Mouse (Mus musculus) CH12.LX (cell line): ENCODE measurements around the gene Olfr420. TPM values are rescaled to one million over a fixed set of nuclear protein-coding genes. Genes with fewer than 3 reads are reported as not detected.

Experiments used
- DNase-seq: peaks from one replicate; pipeline ENCODE4 v3.0.0-alpha.2; 2013; ENCODE audit errors: extremely low read depth
- H3K27ac ChIP-seq: 2 replicates; pipeline ENCODE4 v1.5.1; 2012; ENCODE audit warnings: low read depth, mild to moderate bottlenecking, control low read depth, moderate library complexity; ENCODE audit not compliant: insufficient read depth
- H3K27me3 ChIP-seq: replicated peaks from 2 replicates; pipeline ENCODE3; 2012; ENCODE audit warnings: inconsistent platforms
- H3K36me3 ChIP-seq, 2 experiments: replicated peaks in 1 of 2; 2 replicates each; pipeline versions ENCODE3 to v1.6.1; 2012; ENCODE audit warnings: inconsistent platforms in 1 of 2, low read length in 1 of 2, mild to moderate bottlenecking in 1 of 2, mixed read lengths in 1 of 2, moderate library complexity in 1 of 2; ENCODE audit not compliant: control insufficient read depth in 1 of 2, insufficient read depth in 1 of 2
- H3K4me1 ChIP-seq, 2 experiments: 2 replicates each; pipeline ENCODE4 v1.6.1; 2012; ENCODE audit warnings: inconsistent platforms in 1 of 2, moderate library complexity in 1 of 2; ENCODE audit not compliant: insufficient read depth in 2 of 2, control insufficient read depth in 1 of 2
- H3K4me2 ChIP-seq: 2 replicates; pipeline ENCODE4 v1.6.1; 2012; ENCODE audit warnings: low read depth, mild to moderate bottlenecking, control low read depth; ENCODE audit not compliant: poor library complexity, insufficient read depth, severe bottlenecking
- H3K4me3 ChIP-seq, 3 experiments: fragments of 150-350 bp in 1 of 3; sonication (generic) in 1 of 3; replicated peaks in 1 of 3; 2 replicates each; pipeline versions ENCODE3 to v1.5.1; 2011 to 2012; ENCODE audit warnings: low read depth in 2 of 3, low read length in 2 of 3, mild to moderate bottlenecking in 2 of 3, moderate library complexity in 2 of 3, control low read depth in 1 of 3, improper control_type of control experiment in 1 of 3, inconsistent platforms in 1 of 3, mixed read lengths in 1 of 3; ENCODE audit not compliant: poor library complexity in 1 of 3
- H3K79me2 ChIP-seq: replicated peaks from 2 replicates; pipeline ENCODE4 v1.6.1; 2012; ENCODE audit warnings: mild to moderate bottlenecking, moderate library complexity; ENCODE audit not compliant: control insufficient read depth, poor library complexity, insufficient read depth, severe bottlenecking; ENCODE audit errors: extremely low read depth
- H3K9ac ChIP-seq: 2 replicates; pipeline ENCODE4 v1.6.1; 2012; ENCODE audit warnings: low read depth, mild to moderate bottlenecking, control low read depth, moderate library complexity; ENCODE audit not compliant: insufficient read depth
- H3K9me3 ChIP-seq: replicated peaks from 2 replicates; pipeline ENCODE3; 2012; ENCODE audit warnings: low read length, inconsistent platforms, mixed read lengths
- BHLHE40 ChIP-seq: IDR thresholded peaks from 2 replicates; pipeline ENCODE4 v1.6.1; 2011; ENCODE audit warnings: mild to moderate bottlenecking, low read depth, low read length, improper control_type of control experiment
- CHD2 ChIP-seq: IDR thresholded peaks from 2 replicates; pipeline ENCODE4 v1.6.1; 2011; ENCODE audit warnings: low read length, improper control_type of control experiment
- CTCF ChIP-seq, 2 experiments: IDR thresholded peaks in 1 of 2; conservative IDR thresholded peaks in 1 of 2; 2 replicates each; pipeline ENCODE4 v1.5.1; 2011 to 2012; ENCODE audit warnings: low read depth in 2 of 2, low read length in 2 of 2, improper control_type of control experiment in 1 of 2, inconsistent platforms in 1 of 2, mild to moderate bottlenecking in 1 of 2, moderate library complexity in 1 of 2
- E2F4 ChIP-seq: IDR thresholded peaks from 2 replicates; pipeline ENCODE4 v1.6.1; 2011; ENCODE audit warnings: low read depth, low read length, improper control_type of control experiment; ENCODE audit not compliant: insufficient replicate concordance
- ELF1 ChIP-seq: IDR thresholded peaks from 2 replicates; pipeline ENCODE4 v1.6.1; 2014; ENCODE audit warnings: low read depth, mild to moderate bottlenecking, inconsistent platforms, low read length, improper control_type of control experiment
- EP300 ChIP-seq: IDR thresholded peaks from 2 replicates; pipeline ENCODE4 v1.6.1; 2011; ENCODE audit warnings: low read length, improper control_type of control experiment
- ETS1 ChIP-seq: conservative IDR thresholded peaks from 2 replicates; pipeline ENCODE4 v1.6.1; 2012; ENCODE audit warnings: low read depth, mild to moderate bottlenecking, inconsistent platforms, low read length, improper control_type of control experiment, moderate library complexity
- IRF4 ChIP-seq: IDR thresholded peaks from 2 replicates; pipeline ENCODE4 v1.6.1; 2014; ENCODE audit warnings: low read depth, mild to moderate bottlenecking, inconsistent platforms, low read length, improper control_type of control experiment
- JUN ChIP-seq: IDR thresholded peaks from 2 replicates; pipeline ENCODE4 v1.6.1; 2011; ENCODE audit warnings: low read depth, mild to moderate bottlenecking, low read length, improper control_type of control experiment, moderate library complexity; ENCODE audit not compliant: insufficient read depth
- JUND ChIP-seq: conservative IDR thresholded peaks from 2 replicates; pipeline ENCODE4 v1.6.1; 2011; ENCODE audit warnings: low read depth, low read length, improper control_type of control experiment
- MAFK ChIP-seq: IDR thresholded peaks from 2 replicates; pipeline ENCODE4 v1.6.1; 2011; ENCODE audit warnings: low read length, improper control_type of control experiment; ENCODE audit not compliant: insufficient replicate concordance
- MAX ChIP-seq: IDR thresholded peaks from 2 replicates; pipeline ENCODE4 v1.6.1; 2011; ENCODE audit warnings: low read length, improper control_type of control experiment
- MAZ ChIP-seq: IDR thresholded peaks from 2 replicates; pipeline ENCODE4 v1.6.1; 2012; ENCODE audit warnings: low read depth, mild to moderate bottlenecking, inconsistent platforms, low read length, improper control_type of control experiment, moderate library complexity
- MYC ChIP-seq: IDR thresholded peaks from 2 replicates; pipeline ENCODE4 v1.6.1; 2011; ENCODE audit warnings: low read depth, mild to moderate bottlenecking, improper control_type of control experiment, low read length
- NELFE ChIP-seq: IDR thresholded peaks from 2 replicates; pipeline ENCODE4 v1.6.1; 2011; ENCODE audit warnings: low read depth, low read length, improper control_type of control experiment
- POLR2A ChIP-seq: IDR thresholded peaks from 2 replicates; pipeline ENCODE4 v1.6.1; 2011; ENCODE audit warnings: low read depth, mild to moderate bottlenecking, improper control_type of control experiment, low read length
- POLR2AphosphoS2 ChIP-seq: IDR thresholded peaks from 2 replicates; pipeline ENCODE4 v1.6.1; 2011; ENCODE audit warnings: low read depth, low read length, improper control_type of control experiment
- RCOR1 ChIP-seq: conservative IDR thresholded peaks from 2 replicates; pipeline ENCODE4 v1.6.1; 2012; ENCODE audit warnings: low read depth, mild to moderate bottlenecking, inconsistent platforms, low read length, improper control_type of control experiment
- SIN3A ChIP-seq: IDR thresholded peaks from 2 replicates; pipeline ENCODE4 v1.6.1; 2012; ENCODE audit warnings: low read length, improper control_type of control experiment, inconsistent platforms
- SMC3 ChIP-seq: IDR thresholded peaks from 2 replicates; pipeline ENCODE4 v1.6.1; 2011; ENCODE audit warnings: low read depth, low read length, improper control_type of control experiment
- TBP ChIP-seq: conservative IDR thresholded peaks from 2 replicates; pipeline ENCODE4 v1.6.1; 2011; ENCODE audit warnings: low read depth, low read length, improper control_type of control experiment
- TCF12 ChIP-seq: IDR thresholded peaks from 2 replicates; pipeline ENCODE4 v1.6.1; 2014; ENCODE audit warnings: low read depth, mild to moderate bottlenecking, inconsistent platforms, low read length, improper control_type of control experiment
- USF1 ChIP-seq: IDR thresholded peaks from 2 replicates; pipeline ENCODE4 v1.6.1; 2014; ENCODE audit warnings: low read depth, mild to moderate bottlenecking, inconsistent platforms, low read length, improper control_type of control experiment
- USF2 ChIP-seq: conservative IDR thresholded peaks from 2 replicates; pipeline ENCODE4 v1.6.1; 2011; ENCODE audit warnings: low read depth, low read length, improper control_type of control experiment
- ZC3H11A ChIP-seq: IDR thresholded peaks from 2 replicates; pipeline ENCODE4 v1.6.1; 2012; ENCODE audit warnings: low read depth, mild to moderate bottlenecking, inconsistent platforms, low read length, improper control_type of control experiment
- ZKSCAN1 ChIP-seq: IDR thresholded peaks from 2 replicates; pipeline ENCODE4 v1.6.1; 2012; ENCODE audit warnings: low read depth, inconsistent platforms, low read length, improper control_type of control experiment, borderline replicate concordance
- ZNF384 ChIP-seq: IDR thresholded peaks from 2 replicates; pipeline ENCODE4 v1.6.1; 2012; ENCODE audit warnings: low read depth, low read length, improper control_type of control experiment, inconsistent platforms
- dilution Hi-C: fragments of 300-500 bp; cut with MboI; formaldehyde crosslinking; loops from 2 replicates; pipeline ENCODE4 v1.14.3; 2020; ENCODE audit warnings: low sequenced_read_pairs; ENCODE audit not compliant: extremely low pct_unique_long_range_greater_than_20kb, extremely low pct_ligation_motif_present
- in situ Hi-C: fragments of 300-500 bp; cut with MboI; formaldehyde crosslinking; loops from 3 replicates; pipeline ENCODE4 v1.14.3; 2019; ENCODE audit warnings: low sequenced_read_pairs, low pct_ligation_motif_present, low pct_unique_long_range_greater_than_20kb, mixed read lengths
- polyA plus RNA-seq: library from polyadenylated mRNA; unstranded; fragments of >175 nt; gene quantifications from 2 replicates; pipeline ENCODE4 v1.2.1, GENCODE M21; 2012; ENCODE audit warnings: low read depth; ENCODE audit not compliant: insufficient read length
- total RNA-seq, 2 experiments: library from RNA; depleted of rRNA; stranded (reverse); fragments of 300-350 nt in 1 of 2; fragments of >200 nt in 1 of 2; gene quantifications; 2 replicates each; pipeline ENCODE4 v1.2.3; 2012 to 2014

Olfr420 gene
- total RNA-seq (2012; rRNA removed): not detected in 2 replicates
- total RNA-seq (2014; rRNA removed): not detected in 2 replicates
- 0.73 and 1.1 TPM in 2 replicates for polyA plus RNA-seq

GRCm38 (mm10) chr1:174155333-174155732 lies at the start of gene Olfr420:
Olfr420 (plus strand) TSS chr1:174155633.
- H3K27me3 ChIP-seq: no peaks in the 10 kb centered on the region
- dilution Hi-C loops: no loop called here
- no peak within 1 kb of the TSS for H3K27ac ChIP-seq

GRCm38 (mm10) chr1:174121062-174121461 lies 34.4 kb upstream of the Olfr420 start, which contains the start of gene Olfr231:
Olfr231 (minus strand) TSS chr1:174121162.
- in situ Hi-C loops: no loop called here
- Histone ChIP-seq H3K36me3 (no peaks in the 10 kb centered on the region), H3K9me3 (no peaks in the 10 kb centered on the region), H3K4me1 (peaks cover 0 to 12% of the 10 kb centered on the region in 2 experiments; a peak in 3 of 4 replicates), H3K9ac (no peak within 1 kb of the TSS), H3K79me2 (no peaks in the 10 kb centered on the region), H3K27me3 (no peaks in the 10 kb centered on the region), H3K27ac (no peak within 1 kb of the TSS), H3K4me2 (no peak within 1 kb of the TSS), H3K4me3 (no peak within 1 kb of the TSS)
- TF ChIP-seq JUN (no peak), SIN3A (no peak)
- DNase-seq: no peak
- dilution Hi-C loops: no loop called here

More at GRCm38 (mm10) chr1:174155333-174155732, at the start of gene Olfr420:
- Histone ChIP-seq H3K4me3 (no peak within 1 kb of the TSS), H3K4me1 (peaks cover 3 to 19% of the 10 kb centered on the region in 2 experiments; a peak in 3 of 4 replicates), H3K79me2 (no peaks in the 10 kb centered on the region), H3K9ac (no peak within 1 kb of the TSS), H3K4me2 (no peak within 1 kb of the TSS), H3K36me3 (no peaks in the 10 kb centered on the region), H3K9me3 (no peaks in the 10 kb centered on the region)
- DNase-seq: no peak
- TF ChIP-seq BHLHE40 (no peak), MAFK (no peak), CHD2 (no peak), EP300 (no peak), USF2 (no peak), NELFE (no peak), ZC3H11A (no peak), POLR2AphosphoS2 (no peak), MYC (no peak), TBP (no peak)
- in situ Hi-C loops: no loop called here

- Histone ChIP-seq H3K27ac (no peak within 1 kb of the TSS), H3K9ac (no peak within 1 kb of the TSS), H3K36me3 (no peaks in the 10 kb centered on the region), H3K9me3 (no peaks in the 10 kb centered on the region), H3K4me3 (no peak within 1 kb of the TSS), H3K4me2 (no peak within 1 kb of the TSS), H3K27me3 (no peaks in the 10 kb centered on the region), H3K4me1 (peaks cover 0 to 2% of the 10 kb centered on the region in 2 experiments; a peak in 1 of 4 replicates), H3K79me2 (no peaks in the 10 kb centered on the region)
- in situ Hi-C loops: no loop called here
- DNase-seq: no peak
- TF ChIP-seq ELF1 (no peak), CHD2 (no peak), USF1 (no peak), CTCF (conservative IDR thresholded peaks at IDR 0.05 in 1 of 2, IDR thresholded peaks at IDR 0.05 in 1 of 2; ENCODE audit: low read depth in 2 of 2, low read length in 2 of 2) (no peak), ZKSCAN1 (no peak), POLR2A (no peak), IRF4 (no peak), ZNF384 (no peak), NELFE (no peak), TCF12 (no peak), E2F4 (no peak), MYC (no peak), TBP (no peak), SMC3 (no peak), JUND (no peak), RCOR1 (no peak), MAZ (no peak), ETS1 (no peak), MAX (no peak)
- dilution Hi-C loops: no loop called here
These were observed 24.2 kb upstream of the Olfr420 start, which contains the start of gene Olfr424 for GRCm38 (mm10) chr1:174131217-174131616. Olfr424 (plus strand) TSS chr1:174131517.
